Comparison of ENCODE assay signal across 8 mouse cellular contexts in the genomic region with DNA sequence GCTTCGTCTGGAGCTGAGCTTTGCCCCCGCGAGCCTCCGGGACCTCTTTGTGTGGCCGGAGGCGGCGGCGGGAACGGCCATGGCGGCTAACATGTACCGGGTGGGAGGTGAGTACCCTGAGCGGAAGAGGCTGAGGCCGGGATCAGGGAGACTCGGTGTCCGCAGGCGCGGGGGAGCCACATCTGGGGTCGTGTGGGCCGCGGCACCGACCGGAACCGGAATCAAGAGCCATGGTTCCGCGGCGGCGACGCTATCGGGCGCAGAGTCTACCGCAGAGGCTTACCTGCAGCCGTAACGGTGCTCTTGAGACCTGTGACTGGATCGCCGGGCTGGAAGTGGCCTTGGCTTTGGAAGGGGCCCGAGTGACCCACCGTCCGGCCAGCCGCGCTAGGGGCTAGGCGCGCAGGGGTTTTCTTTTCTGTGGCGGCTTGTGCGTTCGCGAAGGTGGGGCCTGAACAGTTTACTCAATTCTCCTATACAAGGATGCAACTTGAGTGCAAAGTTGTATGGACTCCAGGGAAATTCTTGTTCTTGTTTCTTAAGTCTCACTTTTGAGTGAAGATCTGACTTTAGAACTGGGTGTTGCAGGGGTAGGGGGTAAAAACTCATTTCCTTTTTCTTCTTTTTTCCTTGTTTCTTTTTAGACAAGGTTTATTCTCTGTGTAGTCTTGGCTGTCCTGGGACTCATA. TPM values are rescaled to one million over a fixed set of nuclear protein-coding genes. Genes with fewer than 3 reads are reported as not detected.
DNase-seq lines count a peak whose midpoint lies in the region; ATAC-seq and TF ChIP-seq lines count a peak whose summit lies in the region.

No protein-coding gene starts in this region.

- H3K9me3 ChIP-seq in MEL (replicated peaks; ENCODE audit: insufficient read depth, low read length): no peaks in the 10 kb centered on the region
- no peaks in the 10 kb centered on the region for H3K9me3 ChIP-seq in forebrain, embryonic 12.5 days
- no peaks in the 10 kb centered on the region for H3K9me3 ChIP-seq in intestine, postnatal 0 days (ENCODE audit: control insufficient read depth)
- no peaks in the 10 kb centered on the region for H3K9me3 ChIP-seq in stomach, embryonic 15.5 days

- no peak for TF ChIP-seq RAD21 in MEL (IDR thresholded peaks at IDR 0.05; ENCODE audit: low read depth, low read length)

- H3K27me3 ChIP-seq in MEL (ENCODE audit: control insufficient read depth in 1 of 2, insufficient read depth in 2 of 2, low read length in 2 of 2): no peaks in the 10 kb centered on the region
- no peaks in the 10 kb centered on the region for H3K27me3 ChIP-seq in forebrain, embryonic 12.5 days
- no peaks in the 10 kb centered on the region for H3K27me3 ChIP-seq in intestine, postnatal 0 days (replicated peaks; ENCODE audit: control insufficient read depth, insufficient read depth, low read length)
- no peaks in the 10 kb centered on the region for H3K27me3 ChIP-seq in stomach, embryonic 15.5 days (replicated peaks)

- peak; percentile 51 for ATAC-seq in forebrain, embryonic 12.5 days (ENCODE audit: low FRiP score)
- ATAC-seq in intestine, postnatal 0 days: peak; percentile 39
- peak; percentile 43 for ATAC-seq in stomach, embryonic 15.5 days (ENCODE audit: insufficient read depth, low FRiP score, low read depth)

- peaks cover 8 to 41% of the 10 kb centered on the region in 2 experiments for H3K36me3 ChIP-seq in MEL (ENCODE audit: control insufficient read depth in 1 of 2, insufficient read depth in 2 of 2, low read length in 2 of 2)
- peaks cover 40% of the 10 kb centered on the region for H3K36me3 ChIP-seq in forebrain, embryonic 12.5 days (replicated peaks)
- H3K36me3 ChIP-seq in intestine, postnatal 0 days (ENCODE audit: control insufficient read depth, insufficient read depth): peaks cover 46% of the 10 kb centered on the region
- H3K36me3 ChIP-seq in stomach, embryonic 15.5 days: peaks cover 30% of the 10 kb centered on the region

- H3K4me1 ChIP-seq in MEL (ENCODE audit: control insufficient read depth in 1 of 2, insufficient read depth in 2 of 2, low read length in 2 of 2): peaks cover 11 to 36% of the 10 kb centered on the region in 2 experiments
- peaks cover 38% of the 10 kb centered on the region for H3K4me1 ChIP-seq in forebrain, embryonic 12.5 days
- no peaks in the 10 kb centered on the region; the same call in 1 of the 2 replicates for H3K4me1 ChIP-seq in intestine, postnatal 0 days (replicated peaks; ENCODE audit: control insufficient read depth, insufficient read depth, low read length)
- peaks cover 30% of the 10 kb centered on the region for H3K4me1 ChIP-seq in stomach, embryonic 15.5 days

- TF ChIP-seq POLR2A in MEL (IDR thresholded peaks at IDR 0.05; ENCODE audit: control insufficient read depth in 1 of 2, insufficient read depth in 1 of 2, low read depth in 1 of 2, low read length in 2 of 2, poor library complexity in 1 of 2): peak in 1 of 2 experiments; percentile 29; a peak in 2 of 4 replicates

- peak; percentile 59 for DNase-seq in kidney, adult 9 months
- DNase-seq in kidney, adult 11 months: no peak
- peak; percentile 70 for DNase-seq in MEL (ENCODE audit: low read depth, low spot score)
- DNase-seq in lung, postnatal 10 days: peak; percentile 61
- DNase-seq in gastrocnemius, postnatal 4 days (ENCODE audit: low spot score in 2 of 2): no peak

- peak overlapping the region; percentile 92 for H3K27ac ChIP-seq in MEL (ENCODE audit: control insufficient read depth, low read depth, low read length)
- H3K27ac ChIP-seq in forebrain, embryonic 12.5 days: peak overlapping the region; percentile 94
- peak overlapping the region; percentile 98 for H3K27ac ChIP-seq in intestine, postnatal 0 days (ENCODE audit: low read depth, low read length)
- H3K27ac ChIP-seq in stomach, embryonic 15.5 days: peak overlapping the region; percentile 98

- TF ChIP-seq EP300 in MEL (IDR thresholded peaks at IDR 0.05; ENCODE audit: low read depth in 1 of 2, low read length in 2 of 2): no peak

- TF ChIP-seq CTCF in MEL (IDR thresholded peaks at IDR 0.05 in 2 of 3, conservative IDR thresholded peaks at IDR 0.05 in 1 of 3; ENCODE audit: control insufficient read depth in 1 of 3, insufficient read depth in 1 of 3, low read depth in 2 of 3, low read length in 3 of 3, poor library complexity in 1 of 3, severe bottlenecking in 1 of 3): no peak
- TF ChIP-seq CTCF in intestine, postnatal 0 days (IDR thresholded peaks at IDR 0.05; ENCODE audit: low read depth): no peak

- H3K4me3 ChIP-seq in MEL (ENCODE audit: control insufficient read depth in 1 of 2, insufficient read depth in 1 of 2, low read depth in 2 of 2, low read length in 2 of 2): peak overlapping the region; percentile 85 to 99
- H3K4me3 ChIP-seq in forebrain, embryonic 12.5 days (replicated peaks): peak overlapping the region; percentile 72
- peak overlapping the region; percentile 83 for H3K4me3 ChIP-seq in intestine, postnatal 0 days (ENCODE audit: low read depth, low read length)
- H3K4me3 ChIP-seq in stomach, embryonic 15.5 days (replicated peaks): peak overlapping the region; percentile 96

- H3K79me2 ChIP-seq in MEL (ENCODE audit: control insufficient read depth, insufficient read depth, low read length, poor library complexity): peaks cover 36% of the 10 kb centered on the region

- H3K4me2 ChIP-seq in forebrain, embryonic 12.5 days: peak overlapping the region; percentile 69
- peak overlapping the region; percentile 81 for H3K4me2 ChIP-seq in intestine, postnatal 0 days (replicated peaks; ENCODE audit: low read depth)
- H3K4me2 ChIP-seq in stomach, embryonic 15.5 days: peak overlapping the region; percentile 67

- under 1% methylated on average over 46 of the region's 46 CpGs for WGBS in forebrain, embryonic 12.5 days
- under 1% methylated on average over 46 of the region's 46 CpGs for WGBS in intestine, postnatal 0 days
- 0% methylated on average over 46 of the region's 46 CpGs for WGBS in stomach, embryonic 15.5 days

- H3K9ac ChIP-seq in MEL (ENCODE audit: control insufficient read depth, low read depth, low read length, poor library complexity, severe bottlenecking): peak overlapping the region; percentile 92
- H3K9ac ChIP-seq in forebrain, embryonic 12.5 days: peak overlapping the region; percentile 83
- peak overlapping the region; percentile 98 for H3K9ac ChIP-seq in intestine, postnatal 0 days (ENCODE audit: low read depth, low read length)
- peak overlapping the region; percentile 99 for H3K9ac ChIP-seq in stomach, embryonic 15.5 days

TF ChIP-seq in MEL, 35 proteins besides CTCF, POLR2A, EP300 and RAD21 (continues in another document):
- TF ChIP-seq ZMIZ1 (IDR thresholded peaks at IDR 0.05; ENCODE audit: low read depth, low read length) (no peak), MYB (IDR thresholded peaks at IDR 0.05; ENCODE audit: low read depth, low read length) (no peak), MAZ (IDR thresholded peaks at IDR 0.05; ENCODE audit: low read depth, low read length) (peak; percentile 14; the same call in 1 of the 2 replicates), ZKSCAN1 (IDR thresholded peaks at IDR 0.05; ENCODE audit: low read depth, low read length) (no peak)

RNA-seq across cellular contexts. Expression of gene Mta2, which starts 0.7 kb away (rescaled TPM):
- total RNA-seq in MEL (2012; rRNA removed): 150 and 171 TPM in 2 replicates
- polyA plus RNA-seq in MEL (2012; ENCODE audit: insufficient read depth in 1 of 2, insufficient read length in 2 of 2, low read depth in 1 of 2, low replicate concordance in 2 of 2, missing spikeins in 1 of 2): 100 to 1,000 TPM; 116 to 167 TPM
- 193 and 206 TPM in 2 replicates for polyA plus RNA-seq in forebrain, embryonic 12.5 days (2016; fragmentation: Nextera tagmentation; extraction: Ambion mirVana)
- 53.1 and 54.1 TPM in 2 replicates for polyA plus RNA-seq in intestine, postnatal 0 days (2015; fragmentation: Nextera tagmentation; extraction: Ambion mirVana)
- polyA plus RNA-seq in stomach, embryonic 15.5 days (2015; fragmentation: Nextera tagmentation; extraction: Ambion mirVana): 132 and 142 TPM in 2 replicates
- 10 to 100 TPM; 61.1 to 69.8 TPM for total RNA-seq in gastrocnemius, postnatal 4 days (2021)

RNA-seq across cellular contexts. Expression of gene Tut1, which starts 11.2 kb away (rescaled TPM):
- 54.6 and 54.9 TPM in 2 replicates for total RNA-seq in MEL (2012; rRNA removed)
- 10 to 100 TPM in 1 of 2 experiments, not detected in 1; 68.2 TPM for polyA plus RNA-seq in MEL (2012; ENCODE audit: insufficient read depth in 1 of 2, insufficient read length in 2 of 2, low read depth in 1 of 2, low replicate concordance in 2 of 2, missing spikeins in 1 of 2)
- polyA plus RNA-seq in forebrain, embryonic 12.5 days (2016; fragmentation: Nextera tagmentation; extraction: Ambion mirVana): 36.9 and 37.0 TPM in 2 replicates
- polyA plus RNA-seq in intestine, postnatal 0 days (2015; fragmentation: Nextera tagmentation; extraction: Ambion mirVana): 10.7 and 11.1 TPM in 2 replicates
- polyA plus RNA-seq in stomach, embryonic 15.5 days (2015; fragmentation: Nextera tagmentation; extraction: Ambion mirVana): 29.1 and 31.8 TPM in 2 replicates
- total RNA-seq in gastrocnemius, postnatal 4 days (2021): 10 to 100 TPM; 12.7 to 14.9 TPM

RNA-seq across cellular contexts. Expression of gene Eml3, which starts 13.1 kb away (rescaled TPM):
- total RNA-seq in MEL (2012; rRNA removed): 13.0 and 16.6 TPM in 2 replicates
- polyA plus RNA-seq in MEL (2012; ENCODE audit: insufficient read depth in 1 of 2, insufficient read length in 2 of 2, low read depth in 1 of 2, low replicate concordance in 2 of 2, missing spikeins in 1 of 2): 10 to 100 TPM in 1 of 2 experiments, not detected in 1; 23.4 TPM
- polyA plus RNA-seq in forebrain, embryonic 12.5 days (2016; fragmentation: Nextera tagmentation; extraction: Ambion mirVana): 13.2 and 13.8 TPM in 2 replicates
- polyA plus RNA-seq in intestine, postnatal 0 days (2015; fragmentation: Nextera tagmentation; extraction: Ambion mirVana): 12.0 and 13.6 TPM in 2 replicates
- 31.7 and 32.6 TPM in 2 replicates for polyA plus RNA-seq in stomach, embryonic 15.5 days (2015; fragmentation: Nextera tagmentation; extraction: Ambion mirVana)
- total RNA-seq in gastrocnemius, postnatal 4 days (2021): 10 to 100 TPM; 24.3 to 26.7 TPM

RNA-seq across cellular contexts. Expression of gene Rom1, which starts 13.3 kb away (rescaled TPM):
- 1.6 and 4.1 TPM in 2 replicates for total RNA-seq in MEL (2012; rRNA removed)
- polyA plus RNA-seq in MEL (2012; ENCODE audit: insufficient read depth in 1 of 2, insufficient read length in 2 of 2, low read depth in 1 of 2, low replicate concordance in 2 of 2, missing spikeins in 1 of 2): 1 to 10 TPM in 1 of 2 experiments, not detected in 1; 3.1 TPM
- 1.3 and 2.5 TPM in 2 replicates for polyA plus RNA-seq in forebrain, embryonic 12.5 days (2016; fragmentation: Nextera tagmentation; extraction: Ambion mirVana)
- 6.3 and 6.7 TPM in 2 replicates for polyA plus RNA-seq in intestine, postnatal 0 days (2015; fragmentation: Nextera tagmentation; extraction: Ambion mirVana)
- polyA plus RNA-seq in stomach, embryonic 15.5 days (2015; fragmentation: Nextera tagmentation; extraction: Ambion mirVana): 3.3 and 3.4 TPM in 2 replicates
- 1 to 10 TPM; 4.4 to 4.9 TPM for total RNA-seq in gastrocnemius, postnatal 4 days (2021)

RNA-seq across cellular contexts. Expression of gene B3gat3, which starts 22.2 kb away (rescaled TPM):
- total RNA-seq in MEL (2012; rRNA removed): 21.0 and 26.2 TPM in 2 replicates
- polyA plus RNA-seq in MEL (2012; ENCODE audit: insufficient read depth in 1 of 2, insufficient read length in 2 of 2, low read depth in 1 of 2, low replicate concordance in 2 of 2, missing spikeins in 1 of 2): 10 to 100 TPM in 1 of 2 experiments, not detected in 1; 35.4 TPM
- polyA plus RNA-seq in forebrain, embryonic 12.5 days (2016; fragmentation: Nextera tagmentation; extraction: Ambion mirVana): 64.4 and 64.8 TPM in 2 replicates
- 36.6 and 37.5 TPM in 2 replicates for polyA plus RNA-seq in intestine, postnatal 0 days (2015; fragmentation: Nextera tagmentation; extraction: Ambion mirVana)
- 39.8 and 44.5 TPM in 2 replicates for polyA plus RNA-seq in stomach, embryonic 15.5 days (2015; fragmentation: Nextera tagmentation; extraction: Ambion mirVana)
- total RNA-seq in gastrocnemius, postnatal 4 days (2021): 10 to 100 TPM; 29.6 to 31.6 TPM

Comparison
In these comparisons a context has a peak if more than half of its experiments do, and no peak if none do; other contexts are left out.
1. DNase-seq: peak in kidney, adult 9 months (single experiment), MEL (single experiment) and lung, postnatal 10 days (single experiment); none in kidney, adult 11 months (single experiment) and gastrocnemius, postnatal 4 days (0 of 2).
2. Peak in every context shown above with its lines, with median percentiles within 50 percentile points of each other: H3K27ac ChIP-seq, H3K4me3 ChIP-seq, H3K9ac ChIP-seq, ATAC-seq and H3K4me2 ChIP-seq.